Mouse (Mus musculus) kidney, embryonic 14.5 days (tissue): Measurements from ENCODE around the gene Camk2b. TPM values are rescaled to one million over a fixed set of nuclear protein-coding genes. Genes with fewer than 3 reads are reported as not detected.

Experiments used
- ATAC-seq: fragments of 200-750 bp; cut with Nextera tagmentation; 2 replicates; pipeline ENCODE4 v1.8.0; 2017; ENCODE audit warnings: moderate number of reproducible peaks, mild to moderate bottlenecking, moderate TSS enrichment, moderate library complexity; ENCODE audit not compliant: low FRiP score, low TSS enrichment
- H3K27ac ChIP-seq: fragments of 300-500 bp; sonication (generic); 2 replicates; pipeline ENCODE4 v1.5.1; 2014; ENCODE audit warnings: low read depth, mild to moderate bottlenecking, low read length, moderate library complexity, mixed read lengths
- H3K27me3 ChIP-seq: fragments of 300-500 bp; sonication (generic); 2 replicates; pipeline ENCODE4 v1.6.1; 2014; ENCODE audit warnings: mild to moderate bottlenecking, low read length; ENCODE audit not compliant: control insufficient read depth, insufficient read depth
- H3K36me3 ChIP-seq: fragments of 300-500 bp; sonication (generic); 2 replicates; pipeline ENCODE4 v1.6.1; 2014; ENCODE audit warnings: low read length, mixed read lengths; ENCODE audit not compliant: control insufficient read depth, insufficient read depth
- H3K4me1 ChIP-seq: fragments of 300-500 bp; sonication (generic); 2 replicates; pipeline ENCODE4 v1.6.1; 2014; ENCODE audit warnings: low read length, mixed read lengths; ENCODE audit not compliant: control insufficient read depth, insufficient read depth
- H3K4me2 ChIP-seq: fragments of 300-500 bp; sonication (generic); replicated peaks from 2 replicates; pipeline ENCODE4 v1.6.1; 2014; ENCODE audit warnings: low read depth, mild to moderate bottlenecking, low read length
- H3K4me3 ChIP-seq: fragments of 300-500 bp; sonication (generic); 2 replicates; pipeline ENCODE4 v1.5.1; 2014; ENCODE audit warnings: mild to moderate bottlenecking, low read length
- H3K9ac ChIP-seq: fragments of 300-500 bp; sonication (generic); 2 replicates; pipeline ENCODE4 v1.6.1; 2014; ENCODE audit warnings: low read depth, mild to moderate bottlenecking, low read length, moderate library complexity
- H3K9me3 ChIP-seq: fragments of 300-500 bp; sonication (generic); 2 replicates; pipeline ENCODE4 v1.6.1; 2016; ENCODE audit warnings: low read length; ENCODE audit not compliant: control insufficient read depth
- WGBS: fragments of 180-500 bp; shearing (Covaris S2); extraction: QIAGEN DNeasy Blood & Tissue Kit; methylation state at CpG from one replicate; pipeline ENCODE4 v1.1.7; 2014; 5-methylcytosine and 5-hydroxymethylcytosine counted together
- polyA plus RNA-seq: library from polyadenylated mRNA; unstranded; fragments of >200 nt; fragmentation: Nextera tagmentation; extraction: Ambion mirVana; gene quantifications from 2 replicates; pipeline ENCODE4 v1.2.1, GENCODE M21; 2014

The Camk2b gene
- polyA plus RNA-seq, 1 experiment from 2014 or later = 4.4 TPM

DNA sequence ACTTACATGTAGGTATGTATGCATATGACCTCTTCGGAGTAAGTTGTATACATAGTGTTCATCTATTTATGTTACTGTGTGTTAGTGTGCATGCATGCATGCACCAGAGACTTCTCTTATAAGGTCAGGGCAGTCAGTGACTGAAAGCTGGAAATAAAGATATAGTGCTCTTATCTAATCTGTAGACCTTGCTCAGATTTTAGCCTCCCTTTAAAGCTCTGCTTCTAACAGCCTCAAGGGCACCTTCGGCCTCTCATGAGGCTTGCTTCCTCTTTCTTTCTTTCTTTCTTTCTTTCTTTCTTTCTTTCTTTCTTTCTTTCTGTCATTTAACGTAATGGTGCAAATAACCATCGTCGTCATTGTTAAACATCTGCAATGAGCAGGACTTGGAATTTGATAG, 111.7 kb downstream of the Camk2b start:
- Histone ChIP-seq H3K4me2 (no peak overlapping the region; the same call in 1 of the 2 replicates), H3K9ac (no peak overlapping the region), H3K36me3 (peaks cover 5% of the 10 kb centered on the region; the same call in 1 of the 2 replicates), H3K4me3 (no peak overlapping the region), H3K27ac (no peak overlapping the region), H3K27me3 (no peaks in the 10 kb centered on the region), H3K9me3 (no peaks in the 10 kb centered on the region), H3K4me1 (peaks cover 14% of the 10 kb centered on the region)
- 73% methylated on average over 5 of the region's 5 CpGs for WGBS
- ATAC-seq = no peak

- H3K27me3 ChIP-seq = no peaks in the 10 kb centered on the region
- peaks cover 23% of the 10 kb centered on the region for H3K4me1 ChIP-seq
- H3K27ac ChIP-seq = no peak overlapping the region
- no peak overlapping the region for H3K4me3 ChIP-seq
- H3K9ac ChIP-seq = no peak overlapping the region
- ATAC-seq = no peak
- no peaks in the 10 kb centered on the region for H3K36me3 ChIP-seq
- 37% methylated on average over 8 of the region's 8 CpGs for WGBS
- no peak overlapping the region for H3K4me2 ChIP-seq
- H3K9me3 ChIP-seq = no peaks in the 10 kb centered on the region
These were observed 112.9 kb downstream of the Camk2b start for GRCm38 (mm10) chr11:5953130-5953765.

DNA sequence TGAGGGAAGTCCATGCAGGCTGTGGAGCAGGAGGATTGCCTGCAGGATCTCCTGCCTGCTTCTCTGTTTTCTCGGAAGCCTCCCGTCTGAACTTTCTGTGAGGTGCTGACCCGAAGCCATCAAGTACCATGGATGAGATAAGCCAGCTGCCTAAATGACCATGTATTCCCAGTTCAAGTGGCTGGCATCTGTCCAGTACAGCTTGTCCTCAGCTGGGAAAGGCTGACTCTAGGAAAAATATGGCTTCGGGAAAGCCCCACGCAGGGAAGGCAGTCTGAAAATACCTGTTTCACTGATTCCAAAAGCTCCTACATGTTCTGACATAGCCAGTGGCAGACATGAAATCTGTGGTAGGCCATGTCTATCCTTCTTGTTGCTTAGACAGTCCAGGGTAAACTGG, 113.7 kb downstream of the Camk2b start:
- H3K4me1 ChIP-seq = peaks cover 25% of the 10 kb centered on the region
- no peak for ATAC-seq
- H3K4me3 ChIP-seq = no peak overlapping the region

DNA sequence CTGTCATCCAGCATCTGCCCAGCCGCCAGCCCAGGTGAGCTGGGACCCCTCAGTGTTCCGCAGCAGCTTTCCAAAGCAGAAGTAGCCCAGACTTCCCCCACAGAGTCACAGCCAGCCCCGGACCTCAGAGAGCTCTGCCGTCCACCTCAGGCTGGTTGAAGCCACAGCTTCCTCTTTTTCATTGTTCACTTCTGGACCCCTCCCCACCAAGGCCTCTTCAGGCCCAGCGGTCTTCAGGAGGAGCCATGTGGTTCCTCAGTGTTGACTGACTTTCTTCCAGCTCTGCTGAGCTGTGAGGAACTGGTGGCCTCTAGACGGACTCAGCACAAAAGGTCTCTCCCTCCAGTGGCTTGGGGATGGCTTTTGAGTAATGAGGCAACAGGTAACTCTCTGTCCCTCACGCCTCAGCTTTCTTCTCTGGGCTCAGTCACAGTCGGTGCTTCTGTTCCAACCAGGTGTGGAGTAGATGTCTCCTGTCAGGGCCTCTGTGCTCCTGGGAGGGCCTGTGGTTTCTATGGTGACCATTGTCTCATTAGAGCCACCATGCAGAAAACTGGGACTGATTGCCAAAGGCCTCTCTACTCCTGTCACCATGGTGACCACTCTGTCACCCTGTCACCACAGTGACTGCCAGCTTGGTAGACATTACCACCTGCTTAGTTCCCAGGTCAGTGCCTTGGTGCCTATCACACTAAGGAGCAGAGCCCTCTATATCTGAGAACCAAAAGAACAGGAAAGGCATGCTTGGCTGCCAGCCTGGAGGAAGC, 116.4 kb downstream of the Camk2b start, which contains the start of gene Gck:
TSS of gene Gck (minus strand) at position 496 of the 767 bp plus-strand sequence.
- Histone ChIP-seq H3K4me3 (no peak within 1 kb of the TSS), H3K4me2 (no peak within 1 kb of the TSS), H3K9me3 (no peaks in the 10 kb centered on the region), H3K27ac (no peak within 1 kb of the TSS), H3K9ac (no peak within 1 kb of the TSS), H3K36me3 (no peaks in the 10 kb centered on the region), H3K27me3 (no peaks in the 10 kb centered on the region), H3K4me1 (peaks cover 18% of the 10 kb centered on the region; the same call in 1 of the 2 replicates)
- peak; percentile 74 for ATAC-seq
- 64% methylated on average over 8 of the region's 8 CpGs for WGBS

More for the DNA sequence above, 113.7 kb downstream of the Camk2b start:
- WGBS = 27% methylated on average over 5 of the region's 5 CpGs
- H3K36me3 ChIP-seq = no peaks in the 10 kb centered on the region
- H3K9ac ChIP-seq = no peak overlapping the region
- H3K4me2 ChIP-seq = no peak overlapping the region
- no peak overlapping the region for H3K27ac ChIP-seq
- H3K9me3 ChIP-seq = no peaks in the 10 kb centered on the region
- no peaks in the 10 kb centered on the region for H3K27me3 ChIP-seq

DNA sequence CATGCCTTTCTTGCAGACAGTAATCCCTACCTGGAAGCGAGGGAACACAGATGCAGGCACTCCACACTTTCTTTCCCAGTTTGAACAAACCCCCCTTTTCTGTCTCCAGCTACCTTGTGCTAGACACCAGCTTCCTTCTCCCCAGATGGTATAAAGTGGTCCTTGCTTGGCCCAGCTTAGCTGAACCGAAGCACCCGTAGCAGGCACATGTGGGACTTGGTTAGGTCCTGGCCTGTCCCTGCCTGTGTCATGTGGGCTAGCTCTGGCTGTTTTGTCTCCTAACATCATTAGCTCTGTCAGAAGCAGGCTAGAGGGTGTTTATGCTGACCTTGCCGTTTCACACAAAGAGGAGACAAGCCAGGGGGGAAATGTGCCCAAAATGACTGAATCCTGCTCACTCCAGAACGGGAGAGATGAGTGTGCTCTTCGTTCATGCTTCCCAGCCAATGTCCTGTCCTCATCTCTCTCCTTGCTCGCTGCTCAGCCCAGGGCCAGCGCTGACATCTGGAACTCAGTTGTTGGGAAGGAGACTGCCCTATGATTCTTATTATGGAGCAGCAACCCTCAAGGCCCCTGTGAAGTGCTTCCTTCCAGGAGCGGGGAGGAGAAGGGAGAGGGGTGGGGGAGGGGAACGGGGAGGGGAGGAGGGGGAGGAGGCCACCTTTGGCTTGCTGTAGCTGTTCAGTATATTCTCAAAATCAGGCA, 117.5 kb downstream of the Camk2b start:
- H3K9me3 ChIP-seq = no peaks in the 10 kb centered on the region
- no peak for ATAC-seq
- H3K4me2 ChIP-seq = no peak overlapping the region
- H3K36me3 ChIP-seq = no peaks in the 10 kb centered on the region
- no peak overlapping the region for H3K9ac ChIP-seq
- H3K27me3 ChIP-seq = no peaks in the 10 kb centered on the region
- 63% methylated on average over 10 of the region's 10 CpGs for WGBS
- no peak overlapping the region for H3K27ac ChIP-seq
- no peak overlapping the region for H3K4me3 ChIP-seq
- 0 out of 2 replicates have a peak, but pooled peaks cover 18% of the 10 kb centered on the region for H3K4me1 ChIP-seq

GRCm38 (mm10) chr11:5947796-5948195, 118.4 kb downstream of the Camk2b start:
- no peak for ATAC-seq
- H3K4me2 ChIP-seq = no peak overlapping the region

GRCm38 (mm10) chr11:5945096-5945495, 121.1 kb downstream of the Camk2b start:
- H3K4me2 ChIP-seq = no peak overlapping the region
- no peaks in the 10 kb centered on the region for H3K36me3 ChIP-seq
- 77% methylated on average over 2 of the region's 2 CpGs for WGBS
- no peak overlapping the region for H3K9ac ChIP-seq
- no peaks in the 10 kb centered on the region for H3K9me3 ChIP-seq
- no peak overlapping the region for H3K4me3 ChIP-seq
- H3K27ac ChIP-seq = no peak overlapping the region
- H3K27me3 ChIP-seq = no peaks in the 10 kb centered on the region
- no peak for ATAC-seq
- 0 out of 2 replicates have a peak, but pooled peaks cover 17% of the 10 kb centered on the region for H3K4me1 ChIP-seq

More at GRCm38 (mm10) chr11:5947796-5948195, 118.4 kb downstream of the Camk2b start:
- Histone ChIP-seq H3K4me1 (0 out of 2 replicates have a peak, but pooled peaks cover 18% of the 10 kb centered on the region), H3K9me3 (no peaks in the 10 kb centered on the region), H3K27me3 (no peaks in the 10 kb centered on the region), H3K36me3 (no peaks in the 10 kb centered on the region), H3K9ac (no peak overlapping the region), H3K4me3 (no peak overlapping the region), H3K27ac (no peak overlapping the region)
- WGBS = 64% methylated on average over 4 of the region's 4 CpGs

DNA sequence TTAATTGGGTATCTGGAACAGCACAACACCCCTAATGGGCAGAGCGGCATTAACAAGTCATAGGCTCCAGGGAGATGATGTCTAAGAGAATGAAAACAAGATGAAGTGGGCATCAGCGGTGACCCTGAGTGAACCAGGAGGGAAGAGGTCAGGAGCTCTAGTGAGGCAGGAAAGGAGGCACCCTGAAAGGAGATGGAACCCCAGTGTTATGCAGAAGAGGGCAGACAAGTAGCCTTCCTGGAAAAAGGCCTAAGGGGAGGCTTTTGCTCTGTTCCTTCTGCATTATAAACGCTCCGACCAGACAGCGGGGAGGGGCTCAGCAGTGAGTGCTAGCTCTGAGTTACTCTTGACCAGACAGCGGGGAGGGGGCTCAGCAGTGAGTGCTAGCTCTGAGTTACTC, 123.2 kb downstream of the Camk2b start:
- H3K9me3 ChIP-seq = no peaks in the 10 kb centered on the region
- no peak for ATAC-seq
- H3K4me1 ChIP-seq = no peaks in the 10 kb centered on the region
- no peak overlapping the region for H3K9ac ChIP-seq
- H3K36me3 ChIP-seq = no peaks in the 10 kb centered on the region
- no peak overlapping the region for H3K4me3 ChIP-seq
- H3K27ac ChIP-seq = no peak overlapping the region
- WGBS = 73% methylated on average over 6 of the region's 6 CpGs
- no peak overlapping the region for H3K4me2 ChIP-seq
- H3K27me3 ChIP-seq = no peaks in the 10 kb centered on the region
